Mouse (Mus musculus) lung, postnatal 36 days (tissue): Measurements from ENCODE around the gene Trap1.
"Not testable (repeated sequence)": the region's sequence is repeated elsewhere in the genome, so short reads cannot be mapped to it uniquely, and the experiment has no call there.

ENCODE experiments used
- DNase-seq: peaks from one replicate; pipeline ENCODE4 v3.0.0; 2022; ENCODE audit warnings: mixed read lengths

The Trap1 gene

GRCm38 (mm10) chr16:4077384-4078061 lies at the start of gene Trap1:
Gene Trap1, minus strand, starts transcription at chr16:4077827.
- peak; percentile 96 for DNase-seq

DNA sequence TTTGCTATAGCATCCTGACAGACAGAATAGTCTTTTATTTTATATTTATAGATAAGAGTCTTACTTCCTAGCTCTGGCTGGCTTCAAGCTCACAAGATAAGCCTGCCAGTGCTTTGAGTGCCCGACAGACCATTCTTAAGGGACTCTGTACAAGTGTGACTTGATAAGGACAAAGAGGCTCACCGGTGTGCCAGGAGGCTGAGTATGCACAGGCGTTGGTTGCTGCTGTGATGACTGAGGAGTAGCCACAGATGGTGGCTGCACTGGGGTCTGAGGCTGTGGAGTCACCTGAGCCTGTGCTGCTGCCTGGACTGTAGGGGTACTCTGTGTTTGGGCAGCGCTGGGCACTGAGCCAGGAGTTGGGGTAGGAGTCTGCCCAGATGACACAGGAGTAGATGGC lies 39.4 kb upstream of the Trap1 start:
- no peak for DNase-seq

GRCm38 (mm10) chr16:4100374-4100773 lies 22.7 kb upstream of the Trap1 start:
- no peak for DNase-seq

DNA sequence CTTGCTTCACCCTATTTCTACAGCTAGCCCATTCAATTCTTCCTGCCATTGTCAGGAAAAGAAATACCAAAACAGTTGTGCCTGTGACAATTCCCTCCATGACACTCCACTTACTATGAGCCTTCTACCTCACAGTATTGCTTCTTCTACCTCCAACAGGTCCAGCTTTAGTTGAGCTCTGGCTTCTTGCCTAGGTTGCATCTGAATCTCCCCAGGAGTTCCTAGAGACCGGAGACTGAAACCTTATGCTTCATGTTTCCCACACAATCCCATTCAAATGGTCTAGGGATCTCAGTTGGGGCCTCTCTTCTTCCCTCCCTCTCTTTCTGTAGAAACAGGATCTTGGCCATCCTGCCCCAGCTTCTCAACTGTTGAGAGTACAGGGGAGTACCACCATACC lies 19.9 kb upstream of the Trap1 start:
- no peak for DNase-seq

DNA sequence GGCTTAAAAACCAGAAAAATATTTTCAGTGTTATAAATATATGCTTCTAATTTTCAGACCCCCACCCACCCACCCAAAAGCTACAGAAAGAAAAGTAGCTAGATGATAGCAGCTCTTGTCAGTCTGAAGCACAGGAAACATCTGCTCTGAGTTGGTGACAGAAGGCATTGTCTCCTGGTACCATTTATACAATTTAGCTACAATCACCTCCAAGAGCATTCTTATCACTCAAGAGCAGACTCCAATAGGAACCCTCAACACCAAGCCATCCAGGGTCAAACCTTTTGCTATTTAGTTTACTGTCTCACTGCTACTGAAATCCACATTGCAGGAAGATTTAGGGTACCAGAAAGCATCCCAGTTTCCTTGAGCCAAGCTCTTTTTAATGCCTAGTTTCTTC lies 19.3 kb upstream of the Trap1 start:
- DNase-seq: no peak

- DNase-seq: no peak
Observed at GRCm38 (mm10) chr16:4096141-4096540, 18.5 kb upstream of the Trap1 start.

DNA sequence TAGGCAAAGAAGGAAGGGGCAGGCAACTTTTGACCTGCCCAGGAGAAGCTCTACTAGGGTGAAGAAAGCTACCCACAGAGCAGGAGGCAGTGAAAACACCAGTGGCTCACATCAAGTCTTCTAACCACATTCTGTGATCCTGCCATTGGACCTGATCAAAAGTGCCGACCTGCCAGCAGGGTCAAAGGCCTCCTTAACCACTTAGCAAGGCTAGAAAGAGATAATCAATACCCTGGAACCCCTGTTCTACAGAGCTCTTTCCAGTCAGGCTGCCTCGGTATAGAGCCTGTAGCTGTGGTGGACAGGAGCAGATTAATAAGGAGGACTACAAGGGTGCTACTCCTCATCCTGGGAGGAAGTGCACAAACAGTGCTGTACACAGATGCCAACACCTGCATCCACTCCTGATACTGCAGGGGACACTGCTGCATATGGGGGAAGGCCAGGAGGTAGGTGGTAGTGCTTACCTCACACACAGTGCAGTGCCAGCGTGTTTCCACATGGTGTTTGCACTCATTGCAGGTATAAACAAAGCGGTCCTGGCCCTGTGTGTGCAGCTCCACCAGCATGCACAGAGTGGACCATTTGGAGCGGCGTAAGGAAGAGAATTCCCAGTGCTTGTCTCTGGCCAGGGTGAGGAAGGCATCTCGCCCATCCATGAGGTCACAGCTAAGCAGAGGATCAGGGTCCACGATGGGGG lies 9.7 kb upstream of the Trap1 start:
- no peak for DNase-seq

GRCm38 (mm10) chr16:4085851-4086387 lies 8.3 kb upstream of the Trap1 start:
- no peak for DNase-seq

DNA sequence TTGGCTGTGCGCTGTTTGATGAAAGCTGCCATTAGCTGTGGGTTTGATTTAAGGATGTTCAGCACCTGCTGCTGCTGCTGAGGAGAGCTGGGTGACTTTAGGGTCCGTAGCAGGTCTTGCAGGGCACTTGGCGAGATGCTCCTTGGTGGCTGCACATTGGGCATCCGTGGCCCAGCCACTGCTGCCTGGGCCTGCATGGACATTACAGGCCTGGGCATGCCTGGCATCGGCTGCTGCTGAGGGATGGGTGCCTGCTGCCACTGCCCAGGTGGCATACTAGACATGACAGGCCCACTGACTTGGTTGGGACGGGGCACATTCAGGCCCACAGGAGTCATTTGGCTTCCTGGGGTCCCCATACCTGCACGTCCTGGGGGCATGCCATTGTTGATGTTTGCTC lies 7.4 kb upstream of the Trap1 start:
- no peak for DNase-seq

GRCm38 (mm10) chr16:4080419-4080818 lies 2.8 kb upstream of the Trap1 start:
- not testable (repeated sequence) for DNase-seq

- peak; percentile 74 for DNase-seq
Observed at GRCm38 (mm10) chr16:4079656-4080055, 2.0 kb upstream of the Trap1 start.

DNA sequence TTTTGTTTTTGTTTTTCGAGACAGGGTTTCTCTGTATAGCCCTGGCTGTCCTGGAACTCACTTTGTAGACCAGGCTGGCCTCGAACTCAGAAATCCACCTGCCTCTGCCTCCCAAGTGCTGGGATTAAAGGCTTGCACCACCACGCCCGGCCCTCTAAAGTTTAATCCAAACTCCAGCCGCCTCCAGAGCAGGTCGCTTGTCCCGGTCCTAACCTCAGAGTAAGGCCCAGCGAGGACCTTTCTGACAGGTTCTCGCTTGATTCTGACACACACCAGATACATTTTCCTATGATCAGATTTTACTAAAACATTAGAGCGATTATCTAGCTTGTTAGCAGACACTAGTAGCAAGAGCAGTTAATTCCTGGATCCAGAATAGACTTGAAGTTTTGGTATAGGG lies 675 bp upstream of the Trap1 start:
- DNase-seq: not testable (repeated sequence)

DNA sequence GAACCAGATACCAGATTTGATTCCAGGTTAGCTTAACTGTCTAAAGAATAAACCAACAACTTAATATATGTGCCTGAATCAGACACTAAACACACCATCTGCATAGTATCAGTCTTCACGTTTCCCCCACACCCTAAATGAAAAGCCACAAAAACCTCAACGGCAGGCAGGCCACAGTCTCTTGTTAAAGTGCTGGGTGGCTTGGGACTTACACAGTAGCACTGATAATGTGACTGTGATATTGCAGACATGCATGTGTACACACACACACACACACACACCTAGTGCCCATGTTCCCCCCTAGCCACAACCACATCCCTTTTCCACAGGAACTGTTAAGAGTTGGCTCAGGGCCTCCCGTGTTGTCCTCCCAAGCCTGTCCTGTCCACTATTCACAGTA lies 2.8 kb downstream of the Trap1 start:
- DNase-seq: no peak

DNA sequence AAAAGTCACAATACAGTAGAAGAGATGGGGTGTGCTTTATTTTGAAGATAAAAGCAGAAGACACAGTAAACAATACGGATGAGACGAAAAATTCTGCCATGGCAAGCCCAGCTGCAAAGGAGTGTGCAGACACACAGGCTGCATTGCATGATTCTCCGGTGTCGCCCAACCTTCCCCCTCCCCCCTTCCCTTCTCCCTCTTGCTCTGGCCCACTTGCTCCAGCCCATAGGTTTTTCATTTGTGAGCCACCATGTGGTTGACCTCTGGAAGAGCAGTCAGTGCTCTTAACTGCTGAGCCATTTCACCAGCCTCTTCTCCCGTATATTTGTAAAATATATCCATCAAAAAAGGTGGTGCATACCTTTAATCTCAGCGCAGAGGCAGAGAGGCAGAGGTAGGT lies 3.3 kb downstream of the Trap1 start:
- no peak for DNase-seq

DNA sequence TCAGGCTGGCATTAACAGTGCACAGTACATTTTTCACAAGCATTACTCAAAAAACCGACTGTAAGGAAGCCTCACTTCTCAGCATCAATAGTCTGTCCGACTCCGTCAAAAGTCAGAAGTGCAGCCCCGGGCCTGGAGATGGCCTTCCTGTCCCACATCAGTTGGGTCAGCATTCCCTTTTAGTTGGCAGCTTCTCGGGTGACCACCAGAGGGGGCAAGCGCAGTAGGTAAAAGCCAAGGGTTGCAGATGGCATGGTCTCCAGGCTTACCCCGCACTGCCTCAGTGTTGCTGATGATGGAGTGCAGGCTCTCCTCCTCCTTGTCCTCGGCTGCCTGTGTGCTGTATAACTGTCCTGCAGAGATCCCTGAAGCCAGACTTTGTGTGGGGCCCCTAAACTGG lies 9.0 kb downstream of the Trap1 start:
- DNase-seq: peak; percentile 78

GRCm38 (mm10) chr16:4064945-4065344 lies 12.7 kb downstream of the Trap1 start:
- DNase-seq: no peak

DNA sequence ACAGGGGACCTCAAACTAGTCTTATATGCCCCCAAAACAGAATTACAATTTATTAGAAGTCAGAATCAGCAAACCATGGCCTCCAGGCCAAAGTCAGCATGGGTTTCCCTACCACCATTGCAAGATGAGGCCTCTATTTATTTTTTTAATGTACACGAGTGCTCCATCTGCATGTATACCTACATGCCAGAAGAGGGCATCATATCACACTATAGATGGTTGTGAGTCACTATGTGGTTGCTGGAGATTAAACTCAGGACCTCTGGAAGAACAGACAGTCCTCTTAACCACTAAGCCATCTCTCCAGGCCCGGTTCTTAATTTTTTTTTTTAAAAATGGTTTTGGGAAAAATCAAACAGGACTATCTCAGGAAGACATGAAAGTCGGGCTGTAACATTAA lies 23.8 kb downstream of the Trap1 start:
- no peak for DNase-seq

DNA sequence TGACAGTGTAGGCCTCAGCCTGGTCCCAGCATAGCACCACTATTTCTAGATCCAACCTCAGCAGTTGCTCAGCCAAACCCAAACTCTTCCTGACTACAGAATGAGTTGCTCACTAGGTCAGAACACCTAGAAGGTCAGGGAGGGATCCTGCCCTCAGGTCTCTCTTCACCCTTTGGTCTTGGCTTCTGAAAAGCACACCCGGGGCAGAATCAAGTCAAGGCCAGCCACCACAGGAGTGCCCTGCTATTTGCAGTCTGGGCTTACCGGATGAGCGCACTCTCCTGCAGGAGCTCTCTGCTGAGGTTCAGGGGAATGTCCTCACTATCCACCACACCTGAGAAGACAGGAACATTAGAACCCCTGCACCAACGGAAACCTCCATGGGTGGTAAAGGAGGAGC lies 25.0 kb downstream of the Trap1 start:
- no peak for DNase-seq

- DNase-seq: no peak
Observed at GRCm38 (mm10) chr16:4045524-4045923, 32.1 kb downstream of the Trap1 start.

DNA sequence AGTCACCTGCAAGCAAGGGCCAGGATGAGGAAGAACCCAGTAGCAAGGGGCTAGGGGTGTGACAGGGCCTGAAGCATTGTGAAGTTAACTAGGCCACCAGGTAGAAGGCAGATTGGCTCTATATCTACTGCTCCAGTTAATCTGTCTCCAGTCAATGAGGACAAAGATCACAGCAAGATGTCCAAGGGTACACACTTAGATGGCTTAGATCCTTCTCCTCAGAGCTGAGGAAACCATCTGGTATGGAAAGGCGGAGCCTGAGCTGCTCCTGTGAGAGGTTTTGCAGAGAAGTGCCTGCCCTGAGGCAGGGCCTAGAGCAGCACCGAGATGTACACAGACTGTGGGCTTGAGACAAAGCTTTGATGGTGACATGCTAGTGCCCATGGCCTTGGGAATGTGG lies 33.5 kb downstream of the Trap1 start:
- DNase-seq: no peak

- no peak for DNase-seq
Observed at GRCm38 (mm10) chr16:4041646-4042045, 36.0 kb downstream of the Trap1 start.

DNA sequence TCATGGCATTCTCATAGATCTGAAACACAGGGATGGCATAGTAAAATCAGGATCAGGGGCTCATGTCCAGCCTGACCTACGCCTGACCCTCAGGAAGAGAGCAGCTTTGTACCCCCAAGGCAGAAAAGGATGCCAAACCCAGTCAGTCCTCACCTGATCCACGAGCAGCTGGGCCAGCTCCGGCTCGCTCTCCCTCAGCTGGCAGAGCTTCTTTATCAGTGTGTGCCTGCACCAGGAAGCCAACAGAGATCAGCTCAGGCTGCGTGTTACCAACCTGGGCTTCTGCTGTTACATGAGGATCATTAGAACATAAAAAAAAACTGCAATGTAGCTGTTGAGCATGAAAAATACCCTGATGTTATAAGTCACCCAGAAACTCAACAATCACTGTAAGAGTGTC lies 37.4 kb downstream of the Trap1 start:
- no peak for DNase-seq

- no peak for DNase-seq
Observed at GRCm38 (mm10) chr16:4037690-4038089, 39.9 kb downstream of the Trap1 start.

- DNase-seq: no peak
Observed at GRCm38 (mm10) chr16:4036807-4037206, 40.8 kb downstream of the Trap1 start, which contains the start of gene Dnase1. Gene Dnase1, plus strand, starts transcription at chr16:4036942.
